Mouse (Mus musculus): ENCODE measurements at regions not wholly inside any gene's neighbourhood (a gene's known extent, or its start where the extent isn't known, plus 50 kb on each side); places are given as distances from the start of the nearest gene placed in this dataset.
A peak's percentile ranks its signal among the peaks of the same experiment; 100 is the strongest.

DNA sequence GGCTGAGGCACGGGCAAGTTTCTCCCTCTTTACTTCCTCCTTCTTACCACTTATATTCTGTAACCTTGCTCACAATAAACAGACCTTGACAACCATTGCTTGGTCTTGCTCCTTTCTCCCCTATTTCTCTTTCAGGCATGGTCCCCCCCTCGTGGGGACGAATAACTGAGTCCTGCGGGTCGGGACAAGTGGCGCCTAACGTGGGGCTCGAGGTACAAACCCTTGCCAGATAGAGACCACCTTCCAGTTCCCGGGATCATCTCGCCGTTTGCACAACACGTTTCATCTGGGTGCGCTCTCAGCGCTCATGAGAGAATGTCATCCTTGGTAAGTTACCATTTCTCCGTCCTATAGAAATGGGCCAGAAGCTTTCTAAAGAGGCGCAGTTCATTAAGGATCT lies 79.6 kb upstream of the Foxn3 start:
- DNase-seq, result no peak

DNA sequence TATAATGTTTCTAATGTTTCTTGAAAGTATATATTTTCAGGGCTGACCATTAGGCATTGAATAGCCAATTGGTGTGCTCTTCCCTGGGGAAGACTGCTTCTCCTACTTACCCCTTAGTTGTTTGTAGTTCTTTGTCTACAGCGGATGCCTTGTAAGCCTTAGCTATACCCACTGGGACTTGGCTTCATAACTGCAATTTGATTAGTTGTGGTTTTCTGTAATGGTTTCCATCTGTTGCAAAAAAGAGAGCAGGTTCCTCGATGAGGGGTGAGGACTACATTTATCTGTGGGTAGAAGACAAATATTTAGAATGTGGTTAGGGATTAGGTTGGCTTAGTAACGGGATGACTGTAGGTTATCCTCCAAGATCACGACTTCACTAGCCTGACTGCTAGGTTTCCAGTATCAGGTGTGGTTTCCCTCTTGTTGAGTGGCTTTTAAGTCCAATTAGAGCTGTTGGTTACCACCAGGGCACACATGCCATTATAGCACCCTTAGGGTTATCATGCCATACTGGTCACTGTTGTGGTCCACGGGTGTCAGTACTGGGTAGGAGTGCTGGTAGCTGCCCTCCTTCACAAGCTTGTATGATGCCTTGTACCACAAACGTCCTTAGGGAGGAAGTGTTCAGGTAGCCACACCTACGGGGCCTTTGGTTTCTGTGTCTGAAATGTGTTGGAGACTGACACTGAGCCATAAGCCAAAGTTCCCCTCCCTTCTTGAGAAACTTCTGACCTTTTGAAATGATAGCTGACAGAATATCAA lies 78.9 kb upstream of the Foxn3 start:
- DNase-seq, result no peak

DNA sequence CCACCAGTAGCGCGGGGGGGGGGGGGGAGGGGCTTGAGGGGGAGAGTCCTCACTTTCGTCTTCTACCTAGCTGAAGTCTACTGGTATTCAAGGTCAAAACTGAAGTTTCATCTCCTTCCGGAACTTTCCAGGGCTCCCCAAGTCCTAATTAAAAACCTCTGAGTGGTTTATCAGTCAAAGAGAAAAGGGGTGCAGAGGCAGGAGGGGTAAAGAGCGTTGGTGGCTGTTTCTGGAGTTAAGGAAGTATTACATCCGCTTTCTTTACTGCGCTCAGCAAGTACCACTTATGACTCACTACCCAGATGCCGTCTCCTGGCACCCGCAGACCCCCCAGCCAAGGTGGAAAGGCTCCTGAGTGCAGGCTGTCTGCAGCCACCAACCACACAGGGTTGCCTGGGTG lies 77.9 kb upstream of the Foxn3 start:
- peak; percentile 33 for DNase-seq

DNA sequence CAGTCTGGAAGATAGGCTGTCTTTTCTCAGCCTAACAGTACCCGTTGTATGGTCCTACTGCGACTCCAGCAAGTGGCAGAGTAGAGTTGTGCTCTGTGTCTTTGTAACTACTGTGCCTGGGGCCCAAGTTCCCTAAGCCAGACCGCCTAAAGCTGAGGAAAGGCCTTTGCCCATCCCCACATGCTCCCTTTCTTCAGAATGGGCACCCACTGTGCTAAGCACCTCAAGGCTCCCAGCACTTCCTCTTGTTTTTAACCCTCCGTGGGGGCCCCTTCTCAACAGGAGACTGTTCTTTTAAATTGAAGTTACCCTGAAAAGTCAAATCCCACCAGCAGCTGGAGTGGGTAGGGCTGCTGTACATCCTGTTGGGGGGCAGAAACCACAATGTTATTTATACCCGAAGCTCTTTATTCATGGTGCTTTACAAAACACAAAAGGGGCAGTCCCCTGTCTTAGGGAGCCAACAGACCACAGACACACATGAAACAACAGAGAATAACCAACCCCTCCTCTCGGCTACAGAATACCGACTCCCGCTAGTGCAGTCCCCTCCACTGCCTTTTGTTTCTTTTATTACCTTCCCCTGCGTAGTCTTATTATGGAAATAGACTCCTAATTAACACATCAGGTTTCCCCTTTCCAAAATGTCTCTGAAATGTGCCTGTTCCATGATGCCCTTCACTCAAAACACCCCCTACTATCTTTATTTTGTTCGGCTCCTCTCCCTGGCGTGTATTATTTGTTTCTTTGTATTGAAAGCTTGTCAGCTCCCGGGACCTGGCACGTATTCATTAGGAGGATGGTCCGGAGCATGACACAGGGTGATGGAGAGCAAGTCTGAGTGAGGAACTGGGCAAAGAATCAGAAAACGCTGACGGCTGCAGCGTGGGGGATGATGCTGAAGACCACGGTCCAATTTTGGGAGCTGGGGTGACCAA lies 77.1 kb upstream of the Foxn3 start:
- DNase-seq, result peak; percentile 24

DNA sequence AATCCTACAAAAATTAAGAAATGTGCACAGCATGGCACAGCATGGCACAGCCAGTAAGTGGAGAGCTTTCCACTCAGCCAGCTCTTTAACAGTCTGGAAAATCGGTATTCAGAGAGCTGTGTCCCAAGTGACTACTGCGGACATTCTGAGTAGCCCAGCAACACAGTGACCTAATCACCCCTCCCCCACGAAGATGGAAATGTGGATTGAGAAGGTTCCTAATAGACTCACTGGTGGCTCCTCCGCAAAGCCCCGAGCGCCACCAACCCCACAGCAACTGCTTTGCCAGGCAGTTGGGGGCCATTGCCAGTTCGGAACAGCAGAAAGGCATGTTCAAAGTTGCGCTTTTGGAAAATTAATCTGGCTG lies 76.4 kb upstream of the Foxn3 start:
- no peak for DNase-seq

DNA sequence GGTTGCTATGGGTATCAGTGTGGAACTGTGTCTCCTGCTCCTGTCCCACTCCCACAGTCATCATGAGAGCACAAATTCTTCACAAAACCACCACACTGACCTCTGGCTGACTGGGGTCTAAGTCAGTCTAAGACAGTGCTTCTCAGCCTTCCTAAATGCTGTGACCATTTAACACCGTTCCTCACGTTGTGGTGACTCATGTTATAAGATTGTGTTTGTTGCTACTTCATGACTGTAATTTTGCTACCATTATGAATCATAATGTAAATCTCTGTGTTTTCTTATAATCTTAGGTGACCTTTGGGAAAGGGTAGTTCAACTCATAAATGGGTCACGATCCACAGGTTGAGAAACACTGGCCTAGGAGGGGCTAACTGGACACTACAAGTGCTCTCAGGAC lies 75.7 kb upstream of the Foxn3 start:
- DNase-seq, result no peak

DNA sequence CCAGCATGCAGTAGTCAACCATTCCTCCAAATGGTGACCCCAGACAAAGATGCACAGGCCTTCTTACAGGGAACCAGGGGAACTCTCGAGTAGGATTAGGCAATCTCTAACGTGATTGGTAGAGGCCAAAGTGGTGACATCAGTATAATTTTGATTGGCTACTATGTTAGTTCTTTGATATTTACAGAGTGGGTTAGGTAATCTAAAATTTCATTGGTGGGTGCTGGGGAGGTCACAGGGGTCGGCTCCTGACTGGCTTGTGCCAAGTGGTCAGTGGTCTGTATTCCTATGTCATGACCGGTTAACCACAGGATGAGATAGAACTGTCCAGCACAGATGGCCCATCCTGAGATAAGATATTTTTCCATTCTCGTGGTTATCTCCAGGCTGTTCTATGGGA lies 74.6 kb upstream of the Foxn3 start:
- DNase-seq, result no peak

DNA sequence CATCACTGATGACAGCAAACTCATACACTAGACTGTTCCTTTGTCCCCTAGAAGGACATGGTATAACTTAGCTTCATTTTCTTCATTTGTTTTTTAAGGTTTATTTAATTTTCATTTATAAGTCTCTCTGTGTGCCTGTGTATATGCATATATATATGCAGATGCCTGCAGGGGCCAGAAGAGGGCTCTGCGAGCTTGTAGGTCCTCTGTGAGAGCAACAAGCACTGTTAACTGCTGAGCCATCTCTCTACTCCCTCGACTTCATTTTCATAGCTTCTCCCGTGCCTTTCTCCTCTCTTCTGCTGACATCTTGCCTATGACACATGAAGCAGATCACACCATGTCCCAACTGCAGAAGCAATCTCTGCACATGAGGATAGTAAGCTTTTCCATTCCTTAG lies 72.9 kb upstream of the Foxn3 start:
- DNase-seq, result no peak

DNA sequence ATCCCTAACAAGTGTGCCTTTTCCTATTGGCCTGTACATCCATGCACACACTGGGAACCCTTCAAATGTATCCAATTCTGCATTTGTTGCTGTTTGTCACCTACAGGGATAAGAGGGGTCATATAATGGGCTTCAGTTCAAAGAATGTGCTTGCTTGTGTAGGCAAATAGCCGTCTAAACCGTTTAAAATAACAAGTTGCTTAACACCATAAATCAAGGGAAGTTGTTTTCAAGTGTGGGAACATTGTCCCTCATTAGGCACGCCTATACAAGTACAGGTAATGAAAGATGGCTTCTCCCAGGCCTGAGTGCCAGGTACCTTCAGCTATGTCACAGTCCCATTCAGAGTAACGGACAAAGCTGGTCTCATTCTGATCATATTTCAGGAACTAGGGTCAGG lies 72.0 kb upstream of the Foxn3 start:
- DNase-seq, result no peak

DNA sequence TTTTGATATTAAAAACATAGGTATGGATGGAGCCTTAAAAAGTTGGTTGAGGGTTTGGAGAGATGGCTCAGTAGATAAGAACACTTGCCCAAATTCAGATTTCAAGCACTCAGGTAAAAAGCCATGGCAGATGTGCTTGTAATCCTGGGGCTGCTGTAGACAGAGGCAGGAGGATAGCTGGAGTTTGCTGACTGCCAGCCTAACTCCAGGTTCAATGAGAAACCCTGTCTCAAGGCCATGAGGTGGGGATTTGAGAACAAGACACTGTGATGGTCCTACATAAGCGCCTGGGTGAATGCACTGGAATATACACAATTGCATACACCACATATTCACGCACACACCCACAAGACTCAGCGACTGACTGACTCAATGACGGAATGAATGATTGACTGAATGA lies 71.3 kb upstream of the Foxn3 start:
- DNase-seq, result no peak

DNA sequence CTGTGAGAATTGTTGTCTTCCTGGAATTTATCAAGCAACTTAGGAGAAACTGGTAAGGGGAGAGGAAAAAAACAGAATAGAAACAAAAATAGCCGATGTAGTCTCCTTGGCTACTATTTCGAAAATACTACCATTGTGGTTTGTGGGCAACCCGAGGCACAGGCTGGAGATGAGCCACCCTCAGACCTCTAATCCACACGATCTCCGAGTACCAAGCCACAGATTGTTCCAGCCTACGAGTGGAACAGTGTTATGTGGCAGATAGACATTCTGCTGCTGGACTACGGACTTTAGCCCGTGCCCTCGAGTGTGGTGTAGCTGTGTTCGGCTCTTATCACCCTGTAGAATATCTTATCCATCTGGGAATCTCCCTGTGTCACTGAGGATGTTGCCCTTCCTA lies 70.3 kb upstream of the Foxn3 start:
- no peak for DNase-seq

DNA sequence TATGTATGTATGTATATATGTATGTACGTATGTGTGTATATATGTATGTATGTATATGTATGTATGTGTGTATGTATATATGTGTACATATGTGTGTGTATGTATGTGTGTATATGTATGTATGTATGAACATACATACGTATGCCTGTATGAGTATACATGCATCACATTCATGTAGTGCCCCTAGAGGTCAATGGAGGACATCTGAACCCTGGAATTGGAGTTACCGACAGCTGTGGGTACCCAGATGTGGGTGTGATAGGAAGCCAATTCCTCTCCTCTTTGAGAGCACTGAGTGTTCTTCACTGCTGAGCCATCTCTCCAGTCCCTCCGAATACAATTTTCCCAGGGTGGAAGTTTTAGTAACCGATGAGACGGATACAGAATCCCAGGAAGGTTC lies 69.6 kb upstream of the Foxn3 start:
- DNase-seq, result no peak

DNA sequence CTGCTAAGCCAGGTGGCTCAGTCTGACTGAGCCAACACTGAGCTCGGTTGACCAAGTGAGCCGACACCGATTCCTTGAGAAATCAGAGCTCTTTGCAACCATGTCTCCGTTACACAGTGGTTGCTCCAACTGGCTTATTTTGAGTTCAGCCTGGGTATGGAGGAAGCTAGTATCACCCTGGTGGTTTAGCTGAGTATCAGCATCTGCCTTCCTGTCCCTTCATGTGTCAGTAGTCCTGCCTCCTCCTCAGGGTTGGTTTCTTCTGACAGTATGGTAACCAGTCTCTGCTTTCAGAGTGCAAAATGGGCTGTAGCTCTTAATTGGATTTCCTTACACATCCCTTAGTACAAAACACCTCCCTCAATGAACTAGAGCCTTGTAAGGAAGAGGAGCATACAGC lies 66.2 kb upstream of the Foxn3 start:
- no peak for DNase-seq

DNA sequence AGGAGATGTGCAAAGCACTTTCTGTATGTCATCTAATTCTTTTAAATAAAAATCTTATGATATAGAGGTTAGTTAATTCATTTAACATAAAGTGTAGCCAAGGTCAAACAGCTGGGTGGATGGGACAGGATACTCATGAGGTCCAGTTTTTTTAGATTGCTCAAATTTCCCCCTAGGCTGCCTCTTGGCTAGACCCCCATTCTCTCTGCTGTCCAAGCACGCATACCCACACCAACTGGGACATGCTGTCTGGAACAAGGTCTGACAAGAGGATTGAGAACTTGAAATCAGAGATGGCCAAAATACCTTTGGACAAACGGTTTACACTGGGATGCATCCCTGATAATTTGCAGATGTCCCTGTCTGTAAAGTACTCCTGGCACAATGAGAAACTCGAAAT lies 65.0 kb upstream of the Foxn3 start:
- DNase-seq, result peak; percentile 48

DNA sequence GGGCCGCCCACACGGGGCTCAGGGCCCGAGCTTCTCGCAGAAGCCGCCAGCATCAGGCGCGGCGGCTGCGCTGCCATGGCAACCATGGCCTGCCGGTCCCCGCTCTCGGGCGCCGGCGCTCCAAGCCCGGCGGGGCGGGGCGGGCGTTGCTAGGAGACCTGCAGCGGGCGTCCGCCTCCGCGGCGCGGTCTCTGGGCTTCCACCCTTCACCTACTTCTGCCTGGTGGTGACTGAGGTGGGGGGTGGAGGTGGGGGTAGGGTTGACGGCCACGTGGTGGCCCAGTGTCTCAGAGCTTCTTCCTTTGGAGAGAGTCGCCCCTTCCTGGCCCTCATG lies 64.5 kb upstream of the Foxn3 start:
- peak; percentile 94 for DNase-seq

DNA sequence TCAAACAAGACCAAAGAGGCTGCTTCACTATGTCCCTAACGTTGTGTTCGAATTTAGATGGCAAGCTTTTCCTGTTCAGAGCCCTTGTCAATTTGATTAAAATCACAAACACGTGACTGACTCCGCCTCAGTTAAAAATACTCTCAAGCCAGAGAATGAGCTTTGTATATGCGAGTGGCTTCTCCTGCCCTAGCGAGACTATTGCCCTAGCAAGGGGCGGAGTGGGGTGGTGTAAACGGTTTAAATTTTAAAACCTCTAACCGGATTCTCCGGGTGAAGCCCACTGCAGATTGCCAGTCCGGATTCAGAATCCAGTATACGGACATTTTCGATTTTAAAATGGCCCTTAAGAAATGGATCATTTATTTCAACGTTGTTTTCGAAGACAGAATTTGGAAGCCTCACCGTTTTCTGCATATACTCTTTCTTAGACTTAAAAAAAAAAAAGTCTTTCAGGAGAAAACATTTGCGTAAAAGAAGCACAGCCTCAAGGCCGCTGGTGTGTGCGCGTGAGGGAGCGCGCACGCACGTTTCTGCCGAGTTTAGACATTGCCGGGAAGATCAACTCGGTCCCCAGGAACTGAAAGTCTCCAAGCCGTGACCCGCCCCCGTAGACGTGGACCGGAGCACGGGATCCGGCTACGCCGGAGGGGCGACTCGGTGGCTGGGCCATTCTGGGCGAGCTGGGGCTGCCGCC lies 64.0 kb upstream of the Foxn3 start:
- no peak for DNase-seq

DNA sequence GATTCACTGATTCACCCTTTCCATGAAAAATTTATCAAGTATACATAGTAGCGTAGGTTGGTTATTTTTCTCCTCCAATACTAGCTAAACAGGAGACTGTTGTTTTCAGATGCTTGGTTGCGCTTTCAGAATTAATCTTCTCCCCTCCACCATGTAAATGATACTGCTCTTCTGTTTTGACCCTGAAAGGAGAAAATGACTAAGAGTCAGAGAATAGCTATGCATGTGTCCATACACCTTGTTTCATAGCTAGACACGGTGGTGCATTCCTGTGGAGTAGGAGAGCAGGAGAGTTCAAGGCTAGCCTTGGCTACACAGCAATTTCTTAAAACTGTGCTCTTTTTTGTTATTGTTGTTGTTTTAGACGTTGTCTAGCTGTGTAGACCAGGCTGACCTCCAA lies 62.8 kb upstream of the Foxn3 start:
- no peak for DNase-seq

DNA sequence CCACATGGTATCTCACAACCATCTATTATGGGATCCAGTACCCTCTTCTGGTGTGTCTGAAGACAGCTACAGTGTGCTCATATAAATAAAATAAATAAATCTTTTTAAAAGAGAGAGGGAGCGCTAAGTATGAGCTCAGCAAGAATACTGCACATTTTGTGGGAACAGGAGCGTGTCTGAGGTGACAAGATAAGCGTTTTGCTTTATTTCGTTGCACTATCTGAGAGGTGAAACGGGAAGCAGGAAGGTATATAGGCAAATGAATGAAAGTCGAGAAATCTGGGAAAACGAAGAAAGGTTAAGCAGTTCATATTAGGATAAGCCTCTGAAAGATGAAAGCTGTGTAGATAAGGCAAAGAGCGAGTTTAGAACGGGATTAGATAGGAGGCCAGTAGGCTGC lies 61.7 kb upstream of the Foxn3 start:
- DNase-seq, result no peak

DNA sequence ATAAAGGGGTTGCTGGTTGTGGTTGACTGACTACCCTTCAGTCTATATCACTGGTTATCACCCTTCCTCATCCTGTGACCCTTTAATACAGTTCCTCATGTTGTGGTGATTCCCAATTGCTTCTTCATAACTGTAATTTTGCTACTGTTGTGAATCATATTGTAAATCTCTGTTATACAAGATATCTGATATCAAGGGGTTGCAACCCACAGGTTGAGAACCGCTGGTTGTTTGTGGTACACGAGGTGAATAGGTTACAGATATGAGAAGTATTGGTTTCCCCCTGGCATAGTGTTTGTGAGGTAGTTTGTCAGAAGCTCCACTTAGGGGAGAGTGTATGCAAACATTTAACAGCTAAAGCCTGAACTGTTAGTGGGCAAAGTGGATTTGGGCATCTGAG lies 58.9 kb upstream of the Foxn3 start:
- DNase-seq, result no peak

DNA sequence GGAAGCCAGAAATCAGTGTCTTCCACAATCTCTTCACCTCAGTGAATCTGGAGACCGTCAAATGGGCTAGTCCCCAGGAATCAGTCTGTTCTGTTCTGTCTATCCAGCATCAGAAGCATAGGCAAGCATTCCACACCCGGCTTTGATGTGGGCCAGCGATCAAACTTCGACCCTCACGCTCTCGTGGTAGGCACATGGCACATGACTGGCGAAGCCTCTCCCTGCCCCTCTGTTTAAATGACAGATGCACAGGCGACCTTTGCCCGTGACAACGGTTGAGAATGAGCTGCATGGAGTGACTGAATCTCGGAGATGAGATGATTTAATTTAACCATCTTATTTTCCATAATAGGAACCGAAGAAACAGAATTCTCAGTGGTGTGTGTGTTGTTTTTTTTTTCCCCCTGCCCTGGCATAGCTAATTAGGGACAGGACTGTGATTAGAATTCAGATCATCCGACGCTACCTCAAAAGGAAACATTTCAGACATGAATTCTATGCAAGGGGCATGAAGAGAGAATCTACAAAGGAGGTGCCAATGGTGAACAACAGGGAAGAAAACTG lies 53.9 kb upstream of the Foxn3 start:
- DNase-seq, result no peak

DNA sequence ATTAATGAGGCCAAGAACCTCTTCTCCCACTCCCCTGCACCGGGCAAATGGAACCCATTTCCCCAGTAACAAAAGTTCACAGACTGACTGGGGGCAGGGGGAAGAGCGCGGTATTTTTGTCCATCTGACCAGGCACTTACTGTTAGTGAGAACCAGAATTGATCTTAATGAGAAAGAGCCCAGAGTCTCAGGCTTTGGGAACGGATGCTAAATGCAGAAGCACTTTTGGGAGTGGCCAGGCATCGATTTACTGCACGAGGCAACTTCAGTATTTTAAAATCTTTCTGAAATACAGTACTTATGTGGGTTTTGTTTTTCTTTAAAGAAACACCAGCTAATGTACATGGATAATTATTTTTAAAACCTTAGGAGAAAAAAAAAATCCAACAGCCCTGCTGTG lies 51.0 kb upstream of the Foxn3 start:
- DNase-seq, result no peak
